ENCODE assay signal across 14 mouse cellular contexts in the genomic region with DNA sequence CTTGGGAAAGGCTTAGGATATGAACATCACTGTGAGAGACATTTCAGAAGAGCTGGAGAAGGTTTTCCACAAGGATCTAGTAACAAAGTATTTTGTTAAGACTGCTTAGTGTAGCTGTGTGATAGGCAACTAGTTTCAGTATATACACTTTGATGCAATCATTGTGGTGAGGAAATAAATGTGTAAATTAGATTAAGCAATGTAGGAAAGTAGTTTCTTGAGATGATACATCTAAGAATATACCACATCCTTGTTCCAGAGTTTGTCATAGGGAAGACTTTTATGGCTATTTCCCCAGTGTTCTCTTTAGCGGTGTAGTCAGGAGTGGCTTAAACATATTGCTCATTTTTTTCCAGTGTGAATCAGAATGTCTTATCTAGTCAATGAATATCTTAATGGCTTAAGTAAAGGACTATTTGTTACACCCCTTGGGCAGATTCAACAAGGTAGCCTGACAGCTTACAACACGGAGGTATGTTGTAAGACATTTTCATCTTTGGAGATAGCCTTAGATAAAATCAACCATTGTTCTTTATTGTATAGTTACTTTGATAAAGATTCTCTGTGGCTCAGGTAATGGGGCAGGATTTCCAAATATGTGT.
"Had no signal": no experiment of that assay in that cellular context is flagged by ENCODE, and none has a peak within 500 bp of the region (broad histone marks: within the 10 kb centered on the region; RNA-seq: fewer than 3 reads in every experiment).

No protein-coding gene starts in this region.

- DNase-seq: gastrocnemius, postnatal 14 days; gastrocnemius, postnatal 36 days; heart, postnatal 10 days; heart, postnatal 4 days; kidney, adult 18-20 months; kidney, adult 8-10 months; kidney, postnatal 10 days; kidney, postnatal 25 days; kidney, postnatal 4 days; liver had no signal

- ATAC-seq: hindbrain, embryonic 16.5 days; inflammation-experienced regulatory T-cells, adult 6 months; intestine, embryonic 15.5 days; intestine, postnatal 0 days had no signal
